Mouse (Mus musculus) hindbrain, embryonic 13.5 days (tissue): Measurements from ENCODE around the gene Elf5. TPM values are rescaled to one million over a fixed set of nuclear protein-coding genes. Genes with fewer than 3 reads are reported as not detected.

Source experiments
- ATAC-seq: fragments of 200-750 bp; cut with Nextera tagmentation; 2 replicates; pipeline ENCODE4 v1.8.0; 2017; ENCODE audit warnings: moderate TSS enrichment; ENCODE audit not compliant: low FRiP score
- H3K27ac ChIP-seq: fragments of 300-500 bp; sonication (generic); 2 replicates; pipeline ENCODE4 v1.5.1; 2015; ENCODE audit warnings: inconsistent platforms, mild to moderate bottlenecking, moderate library complexity
- H3K27me3 ChIP-seq: fragments of 300-500 bp; sonication (generic); 2 replicates; pipeline ENCODE4 v1.6.1; 2015; ENCODE audit warnings: mild to moderate bottlenecking, inconsistent platforms
- H3K36me3 ChIP-seq: fragments of 300-500 bp; sonication (generic); 2 replicates; pipeline ENCODE4 v1.6.1; 2015; ENCODE audit warnings: mild to moderate bottlenecking, inconsistent platforms
- H3K4me1 ChIP-seq: fragments of 300-500 bp; sonication (generic); replicated peaks from 2 replicates; pipeline ENCODE4 v1.6.1; 2015; ENCODE audit warnings: inconsistent platforms
- H3K4me2 ChIP-seq: fragments of 300-500 bp; sonication (generic); 2 replicates; pipeline ENCODE4 v1.6.1; 2015; ENCODE audit warnings: inconsistent platforms, mild to moderate bottlenecking, moderate library complexity
- H3K4me3 ChIP-seq: fragments of 300-500 bp; sonication (generic); 2 replicates; pipeline ENCODE4 v1.5.1; 2015; ENCODE audit warnings: mild to moderate bottlenecking, inconsistent platforms
- H3K9ac ChIP-seq: fragments of 300-500 bp; sonication (generic); 2 replicates; pipeline ENCODE4 v1.6.1; 2015; ENCODE audit warnings: mild to moderate bottlenecking, inconsistent platforms
- H3K9me3 ChIP-seq: fragments of 300-500 bp; sonication (generic); 2 replicates; pipeline ENCODE4 v1.6.1; 2016; ENCODE audit warnings: inconsistent platforms
- WGBS: fragments of 180-500 bp; shearing (Covaris S2); methylation state at CpG from one replicate; pipeline ENCODE4 v1.1.7; 2015; 5-methylcytosine and 5-hydroxymethylcytosine counted together
- polyA plus RNA-seq: library from polyadenylated mRNA; unstranded; fragments of >200 nt; fragmentation: Nextera tagmentation; extraction: Ambion mirVana; gene quantifications from 2 replicates; pipeline ENCODE4 v1.2.1, GENCODE M21; 2015

The Elf5 gene
- polyA plus RNA-seq, 1 experiment from 2014 or later, result not detected

DNA sequence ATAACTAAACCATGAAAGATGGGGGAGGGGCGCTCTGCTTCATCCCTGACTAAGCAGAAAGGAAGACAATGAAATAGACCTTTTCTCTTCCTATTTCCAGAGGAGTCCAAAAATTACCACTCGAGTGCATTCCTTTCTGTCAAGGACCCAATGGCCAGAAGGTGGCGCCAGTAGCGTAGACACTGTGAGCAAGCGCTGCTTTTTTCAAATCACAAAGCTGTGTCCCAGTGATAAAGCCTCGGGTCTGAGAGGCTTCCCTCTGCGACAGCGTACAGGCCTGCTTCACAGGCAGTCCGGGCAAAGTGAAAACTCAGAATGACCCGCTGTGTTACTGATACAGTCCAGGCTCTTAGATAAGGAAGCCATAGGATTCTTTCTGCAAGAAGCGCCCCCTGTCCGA, 28.2 kb downstream of the Elf5 start:
- ATAC-seq, result peak; percentile 67
- Histone ChIP-seq H3K4me1 (no peaks in the 10 kb centered on the region; the same call in 1 of the 2 replicates), H3K9me3 (no peaks in the 10 kb centered on the region), H3K27ac (no peak overlapping the region), H3K36me3 (no peaks in the 10 kb centered on the region), H3K27me3 (no peaks in the 10 kb centered on the region), H3K4me3 (peak overlapping the region; percentile 24; the same call in 1 of the 2 replicates), H3K4me2 (peak overlapping the region; percentile 51), H3K9ac (peak overlapping the region; percentile 58; the same call in 1 of the 2 replicates)
- 4% methylated on average over 12 of the region's 12 CpGs for WGBS

DNA sequence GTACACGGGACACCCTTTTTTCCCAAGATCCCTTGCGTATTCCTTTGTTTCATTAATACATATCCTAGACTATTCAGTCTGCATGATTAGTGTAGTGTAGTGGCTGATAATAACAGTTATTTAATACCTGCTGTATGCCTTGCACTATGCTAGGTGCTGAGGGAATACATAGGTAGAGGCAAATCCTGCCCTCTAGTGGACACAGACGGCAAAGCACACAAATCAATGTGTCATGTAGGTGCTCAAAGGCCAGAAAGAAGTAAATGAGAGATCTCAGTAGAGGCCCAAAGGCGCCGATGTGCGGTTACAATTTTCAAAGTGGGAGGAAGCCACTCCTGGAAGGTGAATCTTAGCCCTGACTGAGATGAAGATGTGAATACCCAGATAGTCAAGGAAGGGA, 34.3 kb downstream of the Elf5 start:
- WGBS, result 66% methylated on average over 6 of the region's 6 CpGs
- 0 out of 2 replicates have a peak, but pooled peaks cover 3% of the 10 kb centered on the region for H3K4me1 ChIP-seq
- no peak overlapping the region for H3K27ac ChIP-seq
- H3K27me3 ChIP-seq, result no peaks in the 10 kb centered on the region
- peak; percentile 21; the same call in 1 of the 2 replicates for ATAC-seq
- H3K9me3 ChIP-seq, result no peaks in the 10 kb centered on the region
- H3K4me3 ChIP-seq, result no peak overlapping the region
- no peak overlapping the region for H3K9ac ChIP-seq
- H3K36me3 ChIP-seq, result no peaks in the 10 kb centered on the region
- no peak overlapping the region for H3K4me2 ChIP-seq

DNA sequence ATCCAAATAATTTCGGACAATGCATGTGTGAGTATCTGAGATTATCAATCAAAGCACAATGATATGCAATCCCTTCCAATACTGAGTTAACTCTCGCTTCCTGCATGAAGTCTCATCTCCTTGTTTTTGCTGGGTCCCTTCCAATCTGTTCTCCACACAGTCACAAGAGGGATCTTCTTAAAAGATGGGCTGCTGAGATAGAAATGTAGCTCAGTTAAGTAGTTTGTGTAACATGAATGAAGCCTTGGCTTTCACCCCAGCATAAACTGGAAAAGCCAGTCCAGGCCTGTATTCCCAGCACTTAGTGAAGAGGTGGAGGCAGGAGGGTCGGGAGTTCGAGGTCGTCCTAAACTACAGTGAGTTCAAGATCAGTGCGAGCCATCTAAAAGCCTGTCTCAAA, 34.8 kb downstream of the Elf5 start:
- 93% methylated on average over 6 of the region's 6 CpGs for WGBS
- 0 out of 2 replicates have a peak, but pooled peaks cover 3% of the 10 kb centered on the region for H3K4me1 ChIP-seq

DNA sequence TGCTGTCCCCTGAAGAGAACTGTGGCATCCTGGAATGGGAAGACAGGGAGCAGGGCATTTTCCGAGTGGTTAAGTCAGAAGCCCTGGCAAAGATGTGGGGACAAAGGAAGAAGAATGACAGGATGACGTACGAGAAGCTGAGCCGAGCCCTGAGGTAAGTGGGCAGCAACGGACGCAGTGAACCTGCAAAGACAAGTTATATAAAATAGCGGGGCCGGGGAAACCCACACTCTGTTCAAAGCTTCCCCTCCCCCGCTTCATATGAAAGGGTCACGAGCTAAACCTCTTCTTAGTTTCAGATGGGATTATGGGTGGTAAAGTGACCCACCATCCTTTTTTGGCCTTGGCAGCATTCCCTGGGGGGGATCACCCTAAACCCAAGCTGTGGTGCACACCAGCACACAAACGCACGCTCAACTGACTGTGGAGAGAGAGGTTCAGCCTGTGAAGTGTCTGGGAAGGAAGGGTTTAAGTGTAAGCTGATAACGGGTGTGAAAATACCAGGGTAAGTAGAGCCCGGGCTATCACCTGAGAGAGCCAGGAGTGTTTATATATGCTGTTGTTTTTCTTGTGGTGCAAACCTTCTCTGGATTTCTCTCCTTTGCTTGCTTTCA, 37.6 kb downstream of the Elf5 start:
- ATAC-seq, result no peak
- Histone ChIP-seq H3K4me3 (no peak overlapping the region), H3K4me2 (no peak overlapping the region), H3K9ac (no peak overlapping the region), H3K4me1 (0 out of 2 replicates have a peak, but pooled peaks cover 3% of the 10 kb centered on the region), H3K27me3 (no peaks in the 10 kb centered on the region), H3K9me3 (no peaks in the 10 kb centered on the region), H3K36me3 (peaks cover 17% of the 10 kb centered on the region), H3K27ac (no peak overlapping the region)
- WGBS, result 57% methylated on average over 14 of the region's 14 CpGs

More for the DNA sequence above, 34.8 kb downstream of the Elf5 start:
- no peak overlapping the region for H3K4me2 ChIP-seq
- no peak overlapping the region for H3K27ac ChIP-seq
- no peaks in the 10 kb centered on the region for H3K27me3 ChIP-seq
- ATAC-seq, result no peak
- H3K36me3 ChIP-seq, result no peaks in the 10 kb centered on the region
- no peak overlapping the region for H3K9ac ChIP-seq
- no peak overlapping the region for H3K4me3 ChIP-seq
- no peaks in the 10 kb centered on the region for H3K9me3 ChIP-seq

DNA sequence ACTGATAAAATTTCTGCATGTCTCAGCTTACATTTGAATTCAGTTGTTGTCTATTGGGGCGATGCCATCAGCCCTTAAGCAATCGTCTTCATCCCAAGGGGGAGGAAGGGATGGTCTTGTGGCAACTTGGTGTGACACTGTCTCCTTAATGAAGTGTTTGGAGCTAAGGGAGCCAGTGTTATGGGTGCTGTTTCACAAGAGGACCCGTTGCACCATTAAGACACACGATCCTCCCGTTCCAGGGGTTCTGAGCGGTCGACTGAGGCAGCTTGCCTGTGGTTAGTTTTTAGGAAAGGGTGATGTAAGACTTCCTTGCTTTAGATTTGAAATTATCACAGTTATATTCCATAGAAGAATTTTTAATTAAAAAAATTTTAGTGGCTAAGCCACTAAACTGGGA, 38.3 kb downstream of the Elf5 start:
- ATAC-seq, result no peak
- WGBS, result 88% methylated on average over 7 of the region's 7 CpGs

DNA sequence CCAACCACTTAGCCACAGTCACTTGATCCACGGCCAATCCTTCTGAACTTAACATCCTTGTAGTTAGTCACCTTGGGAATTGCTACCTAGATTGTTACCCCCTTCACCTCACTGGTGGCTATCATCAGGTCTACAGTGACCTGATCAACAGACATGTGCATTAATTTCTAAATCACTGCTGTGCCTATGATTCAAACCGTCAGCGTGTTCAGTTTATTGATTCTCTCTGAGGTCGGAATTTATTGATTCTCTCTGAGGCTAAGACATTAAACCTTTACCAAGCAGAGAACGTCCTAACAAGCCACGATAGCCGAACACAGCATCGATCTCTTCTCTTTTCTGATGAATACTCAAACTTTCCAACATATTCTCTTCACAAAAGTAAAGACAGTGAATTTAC, 38.8 kb downstream of the Elf5 start:
- H3K4me3 ChIP-seq, result no peak overlapping the region
- 0 out of 2 replicates have a peak, but pooled peaks cover 3% of the 10 kb centered on the region for H3K4me1 ChIP-seq
- WGBS, result 85% methylated on average over 8 of the region's 8 CpGs
- H3K27me3 ChIP-seq, result no peaks in the 10 kb centered on the region
- H3K4me2 ChIP-seq, result no peak overlapping the region
- ATAC-seq, result no peak
- H3K36me3 ChIP-seq, result peaks cover 29% of the 10 kb centered on the region
- H3K9me3 ChIP-seq, result no peaks in the 10 kb centered on the region
- no peak overlapping the region for H3K27ac ChIP-seq
- H3K9ac ChIP-seq, result no peak overlapping the region

More for the DNA sequence above, 38.3 kb downstream of the Elf5 start:
- no peak overlapping the region for H3K4me3 ChIP-seq
- no peak overlapping the region for H3K27ac ChIP-seq
- H3K9me3 ChIP-seq, result no peaks in the 10 kb centered on the region
- no peak overlapping the region for H3K4me2 ChIP-seq
- no peak overlapping the region for H3K9ac ChIP-seq
- H3K36me3 ChIP-seq, result peaks cover 25% of the 10 kb centered on the region
- 0 out of 2 replicates have a peak, but pooled peaks cover 3% of the 10 kb centered on the region for H3K4me1 ChIP-seq
- H3K27me3 ChIP-seq, result no peaks in the 10 kb centered on the region

DNA sequence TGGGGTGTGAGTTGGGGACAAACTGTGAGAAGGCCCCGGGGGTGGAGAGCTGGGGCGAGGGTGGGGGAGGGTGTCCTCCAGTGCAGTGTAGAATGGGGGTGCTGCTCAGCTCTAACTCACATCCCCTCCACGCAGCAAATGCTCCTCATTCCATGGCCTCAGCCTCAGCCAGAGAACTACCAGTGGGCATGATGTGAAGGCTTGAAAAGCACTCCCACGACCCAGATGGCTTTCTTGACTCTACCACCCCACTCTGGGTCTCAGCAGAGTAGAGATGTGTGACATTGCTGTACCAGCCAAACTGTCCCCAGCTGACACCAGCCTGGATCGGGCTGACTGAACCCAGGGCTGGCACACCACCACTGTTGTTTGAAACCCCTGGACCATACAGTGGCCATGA, 41.1 kb downstream of the Elf5 start:
- H3K36me3 ChIP-seq, result peaks cover 41% of the 10 kb centered on the region
- no peak overlapping the region for H3K4me2 ChIP-seq
- WGBS, result 89% methylated on average over 5 of the region's 5 CpGs
- no peak overlapping the region for H3K27ac ChIP-seq
- H3K4me3 ChIP-seq, result no peak overlapping the region
- 0 out of 2 replicates have a peak, but pooled peaks cover 3% of the 10 kb centered on the region for H3K4me1 ChIP-seq
- H3K9ac ChIP-seq, result no peak overlapping the region
- no peak for ATAC-seq
- H3K27me3 ChIP-seq, result no peaks in the 10 kb centered on the region
- H3K9me3 ChIP-seq, result no peaks in the 10 kb centered on the region

DNA sequence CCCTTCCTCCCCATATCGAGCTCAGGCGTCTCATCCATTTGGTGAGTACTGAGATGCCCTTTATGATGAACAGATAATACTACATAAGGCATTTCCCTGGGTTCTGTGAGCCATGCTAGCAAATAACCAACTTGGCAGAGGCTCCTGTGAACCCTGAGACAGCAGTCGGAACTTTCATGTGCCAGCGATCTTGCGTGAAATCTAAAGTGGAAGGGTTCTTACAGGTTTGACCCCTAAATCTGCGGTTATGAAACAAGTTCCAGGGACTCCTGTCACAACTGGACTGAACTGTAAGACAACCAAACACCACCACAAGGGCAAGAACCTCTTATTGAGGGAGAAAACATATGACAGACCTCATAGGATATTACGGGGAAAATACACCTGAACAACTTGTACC, 44.3 kb downstream of the Elf5 start:
- Histone ChIP-seq H3K4me1 (no peaks in the 10 kb centered on the region), H3K36me3 (peaks cover 67% of the 10 kb centered on the region), H3K27ac (no peak overlapping the region), H3K4me2 (no peak overlapping the region), H3K9ac (no peak overlapping the region), H3K4me3 (no peak overlapping the region), H3K9me3 (no peaks in the 10 kb centered on the region), H3K27me3 (no peaks in the 10 kb centered on the region)
- no peak for ATAC-seq
- 98% methylated on average over 7 of the region's 7 CpGs for WGBS

DNA sequence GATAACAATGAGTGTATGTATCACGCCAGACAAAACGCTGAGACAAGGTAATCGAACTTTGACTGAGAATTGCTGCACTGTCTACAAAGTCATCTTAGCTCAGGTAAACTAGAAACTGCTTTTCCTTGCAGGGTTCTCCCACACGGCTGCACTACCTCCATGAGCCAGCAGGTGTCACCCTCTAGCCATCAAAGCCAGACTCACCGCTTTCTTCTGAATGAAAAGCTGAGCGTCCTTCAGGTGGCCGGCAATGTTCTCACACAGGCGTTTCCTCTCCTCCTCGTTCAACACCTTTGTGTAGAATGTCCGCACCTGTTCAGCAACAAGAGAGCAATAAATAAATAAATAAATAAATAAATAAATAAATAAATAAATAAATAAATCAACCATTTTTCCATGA, 45.2 kb downstream of the Elf5 start:
- no peak overlapping the region for H3K9ac ChIP-seq
- no peaks in the 10 kb centered on the region for H3K9me3 ChIP-seq
- no peak overlapping the region for H3K27ac ChIP-seq
- H3K27me3 ChIP-seq, result no peaks in the 10 kb centered on the region
- 23% methylated on average over 10 of the region's 10 CpGs for WGBS
- no peaks in the 10 kb centered on the region for H3K4me1 ChIP-seq
- peak; percentile 85 for ATAC-seq
- no peak overlapping the region for H3K4me2 ChIP-seq
- no peak overlapping the region for H3K4me3 ChIP-seq
- H3K36me3 ChIP-seq, result peaks cover 74% of the 10 kb centered on the region

DNA sequence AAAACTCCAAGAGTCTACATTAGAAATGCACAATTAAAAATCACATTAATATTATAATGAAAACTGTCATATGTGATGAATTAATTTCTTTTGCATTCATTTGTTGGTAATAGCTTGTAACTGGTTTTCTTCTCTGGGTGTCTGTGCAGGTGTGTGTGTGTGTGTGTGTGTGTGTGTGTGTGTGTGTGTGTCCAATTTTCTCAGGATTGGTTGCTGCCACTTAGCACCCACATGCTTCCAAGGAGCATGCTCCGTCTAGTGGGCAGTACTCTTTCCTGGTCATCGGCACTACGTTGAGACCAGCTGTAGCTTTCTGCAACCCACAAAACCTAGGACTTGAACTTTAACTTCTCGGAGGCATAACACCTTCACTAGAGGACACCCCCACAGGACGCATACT, 45.6 kb downstream of the Elf5 start:
- no peaks in the 10 kb centered on the region for H3K9me3 ChIP-seq
- 84% methylated on average over 5 of the region's 5 CpGs for whole genome bisulfite sequencing
- H3K27me3 ChIP-seq, result no peaks in the 10 kb centered on the region
- peak; percentile 52; the same call in 1 of the 2 replicates for ATAC-seq
- H3K4me3 ChIP-seq, result no peak overlapping the region
- H3K27ac ChIP-seq, result no peak overlapping the region
- H3K36me3 ChIP-seq, result peaks cover 78% of the 10 kb centered on the region
- H3K9ac ChIP-seq, result no peak overlapping the region
- H3K4me2 ChIP-seq, result no peak overlapping the region
- no peaks in the 10 kb centered on the region for H3K4me1 ChIP-seq

DNA sequence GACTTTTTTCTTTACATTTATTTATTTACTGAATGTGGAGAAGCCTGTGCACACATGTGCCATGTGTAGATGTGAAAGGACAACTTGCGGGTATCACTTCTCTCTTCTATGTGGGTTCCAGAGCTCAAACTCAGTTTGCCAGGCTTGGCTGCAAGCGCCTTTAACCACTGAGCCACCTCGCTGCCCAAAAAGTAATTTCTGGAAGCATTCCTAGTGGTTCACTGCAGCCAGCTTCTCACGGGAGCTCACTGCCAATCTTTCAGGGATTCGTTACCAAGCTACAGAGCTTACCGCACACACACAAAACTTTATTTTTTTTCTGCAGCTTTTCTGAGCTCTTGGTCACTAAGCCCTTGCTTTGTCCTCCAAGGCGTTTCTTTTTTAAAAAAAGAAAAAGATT, 46.1 kb downstream of the Elf5 start:
- no peaks in the 10 kb centered on the region for H3K4me1 ChIP-seq
- H3K9me3 ChIP-seq, result no peaks in the 10 kb centered on the region
- H3K27ac ChIP-seq, result no peak overlapping the region
- no peaks in the 10 kb centered on the region for H3K27me3 ChIP-seq
- peaks cover 78% of the 10 kb centered on the region for H3K36me3 ChIP-seq
- H3K4me3 ChIP-seq, result no peak overlapping the region
- no peak overlapping the region for H3K4me2 ChIP-seq
- 91% methylated on average over 7 of the region's 7 CpGs for WGBS
- no peak for ATAC-seq
- no peak overlapping the region for H3K9ac ChIP-seq

DNA sequence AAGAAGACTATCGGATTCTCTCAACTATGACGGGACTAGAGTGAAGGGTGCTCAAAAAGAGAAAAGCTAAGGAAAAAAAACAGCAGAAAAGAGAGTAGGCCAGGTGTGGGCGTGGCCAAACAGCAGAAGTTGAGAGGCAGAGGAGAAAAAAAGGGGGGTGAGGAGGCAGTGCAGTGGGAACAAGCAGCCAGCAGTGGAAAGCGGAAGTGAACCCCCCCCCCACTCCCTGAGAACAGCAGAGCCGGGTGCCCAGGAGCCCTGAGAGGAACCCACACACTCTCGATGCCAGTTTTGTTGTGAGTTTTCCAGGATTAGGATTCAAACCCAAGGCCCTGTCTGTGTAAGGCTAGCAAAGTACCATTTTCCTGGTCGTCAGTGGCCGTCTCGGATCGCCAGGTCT, 47.6 kb downstream of the Elf5 start:
- Histone ChIP-seq H3K9me3 (no peaks in the 10 kb centered on the region), H3K27ac (no peak overlapping the region), H3K36me3 (peaks cover 77% of the 10 kb centered on the region), H3K4me3 (no peak overlapping the region), H3K4me2 (no peak overlapping the region), H3K4me1 (no peaks in the 10 kb centered on the region), H3K27me3 (no peaks in the 10 kb centered on the region), H3K9ac (no peak overlapping the region)
- ATAC-seq, result no peak
- 94% methylated on average over 10 of the region's 10 CpGs for WGBS

DNA sequence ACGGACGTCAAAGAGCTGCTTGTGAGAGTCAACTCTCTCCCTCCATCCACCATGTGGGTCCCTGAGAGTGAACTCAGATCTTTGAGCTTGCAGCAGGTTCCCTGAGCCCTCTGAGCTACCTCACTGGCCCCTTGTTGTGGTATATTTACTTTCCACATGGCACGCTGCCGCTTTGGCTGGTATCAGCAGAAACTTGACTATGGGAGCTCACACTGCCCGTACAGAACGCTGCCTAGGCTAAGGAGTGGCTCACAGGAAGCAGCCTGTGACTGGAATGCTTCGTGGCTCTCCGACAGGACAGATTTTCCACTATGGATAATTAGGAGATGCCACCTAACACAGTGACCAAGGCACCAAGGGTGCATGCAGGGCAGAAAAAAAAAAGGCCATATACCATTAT, 49.7 kb downstream of the Elf5 start:
- H3K4me3 ChIP-seq, result no peak overlapping the region
- H3K4me2 ChIP-seq, result no peak overlapping the region
- no peak overlapping the region for H3K9ac ChIP-seq
- H3K27ac ChIP-seq, result peak overlapping the region; percentile 27; the same call in 1 of the 2 replicates
- H3K36me3 ChIP-seq, result peaks cover 75% of the 10 kb centered on the region
- no peaks in the 10 kb centered on the region for H3K4me1 ChIP-seq
- WGBS, result 80% methylated on average over 8 of the region's 8 CpGs
- H3K27me3 ChIP-seq, result no peaks in the 10 kb centered on the region
- no peaks in the 10 kb centered on the region for H3K9me3 ChIP-seq
- no peak for ATAC-seq
